Mouse (Mus musculus) heart, adult 2 months (tissue): ENCODE data around the gene Rbfox2. TPM values are rescaled to one million over a fixed set of nuclear protein-coding genes. Genes with fewer than 3 reads are reported as not detected.

Experiments used
- DNase-seq, 2 experiments: peaks; one replicate each; pipeline ENCODE4 v3.0.0; 2021
- H3K27ac ChIP-seq: fragments of 200-600 bp; 2 replicates; pipeline ENCODE4 v1.8.1; 2022
- H3K27me3 ChIP-seq: fragments of 200-500 bp; 2 replicates; pipeline ENCODE4 v1.6.1; 2012; ENCODE audit warnings: mild to moderate bottlenecking, low read length, inconsistent platforms, mixed read lengths; ENCODE audit not compliant: control insufficient read depth, insufficient read depth
- H3K36me3 ChIP-seq: fragments of 200-500 bp; 2 replicates; pipeline ENCODE4 v1.6.1; 2012; ENCODE audit warnings: low read length, inconsistent platforms; ENCODE audit not compliant: control insufficient read depth, insufficient read depth
- H3K4me1 ChIP-seq: fragments of 200-500 bp; 2 replicates; pipeline ENCODE4 v1.6.1; 2011; ENCODE audit warnings: low read length; ENCODE audit not compliant: control insufficient read depth, insufficient read depth
- H3K4me3 ChIP-seq: fragments of 200-600 bp; 2 replicates; pipeline ENCODE4 v1.8.1; 2022
- H3K79me2 ChIP-seq: fragments of 200-500 bp; replicated peaks from 2 replicates; pipeline ENCODE4 v1.6.1; 2012; ENCODE audit warnings: mild to moderate bottlenecking, inconsistent platforms, low read length, moderate library complexity, mixed read lengths; ENCODE audit not compliant: control insufficient read depth, insufficient read depth
- H3K9ac ChIP-seq: fragments of 200-500 bp; 2 replicates; pipeline ENCODE4 v1.6.1; 2012; ENCODE audit warnings: low read depth, mild to moderate bottlenecking, control low read depth, inconsistent platforms, low read length, mixed read lengths
- CTCF ChIP-seq: fragments of 200-600 bp; IDR thresholded peaks from 2 replicates; pipeline ENCODE4 v1.8.1; 2022; ENCODE audit warnings: antibody characterized with exemption, mild to moderate bottlenecking, moderate library complexity
- EP300 ChIP-seq: fragments of 200-500 bp; IDR thresholded peaks from 2 replicates; pipeline ENCODE4 v1.6.1; 2011; ENCODE audit warnings: low read depth, low read length, control low read depth; ENCODE audit not compliant: insufficient read depth
- POLR2A ChIP-seq: fragments of 200-500 bp; IDR thresholded peaks from 2 replicates; pipeline ENCODE4 v1.6.1; 2011; ENCODE audit warnings: mild to moderate bottlenecking, low read depth, low read length, control low read depth; ENCODE audit not compliant: insufficient read depth
- WGBS: fragments of 180-500 bp; shearing (Covaris S2); methylation state at CpG from one replicate; pipeline ENCODE4 v1.1.7; 2018; 5-methylcytosine and 5-hydroxymethylcytosine counted together
- intact Hi-C: fragments of 180-260 bp; cut with DNase I; formaldehyde crosslinking; loops from one replicate; pipeline ENCODE4 v1.15.1; 2025
- polyA plus RNA-seq: library from polyadenylated mRNA; depleted of rRNA; stranded (reverse); fragments of >200 nt; gene quantifications from 2 replicates; pipeline ENCODE4 v1.2.3, GENCODE M21; 2012
- total RNA-seq, 2 experiments: library from RNA; stranded (reverse); gene quantifications; 2 replicates each; pipeline ENCODE4 v1.2.3; 2021

Rbfox2 gene
- total and polyA plus RNA-seq, 3 experiments, result 86.0 to 110 (median 106) TPM

GRCm38 (mm10) chr15:77305852-77306546 lies 805 bp downstream of the Rbfox2 start:
- intact Hi-C loops, result loop anchor here (2.0 kb wide), 4 partner anchors 31 to 69 kb away; no protein-coding TSS in a partner anchor
- H3K4me1 ChIP-seq, result peaks cover 10% of the 10 kb centered on the region
- peaks cover 7% of the 10 kb centered on the region for H3K79me2 ChIP-seq
- WGBS, result under 1% methylated on average over 54 of the region's 54 CpGs
- DNase-seq, result peak; percentile 45 to 60
- no peaks in the 10 kb centered on the region for H3K27me3 ChIP-seq
- peak overlapping the region; percentile 84 for H3K9ac ChIP-seq
- peak overlapping the region; percentile 76 for H3K4me3 ChIP-seq
- no peak for TF ChIP-seq CTCF
- TF ChIP-seq EP300, result no peak
- TF ChIP-seq POLR2A, result 0 out of 2 replicates have a peak, but pooled peaks have one; percentile 25
- peaks cover 14% of the 10 kb centered on the region for H3K36me3 ChIP-seq
- peak overlapping the region; percentile 93 for H3K27ac ChIP-seq

DNA sequence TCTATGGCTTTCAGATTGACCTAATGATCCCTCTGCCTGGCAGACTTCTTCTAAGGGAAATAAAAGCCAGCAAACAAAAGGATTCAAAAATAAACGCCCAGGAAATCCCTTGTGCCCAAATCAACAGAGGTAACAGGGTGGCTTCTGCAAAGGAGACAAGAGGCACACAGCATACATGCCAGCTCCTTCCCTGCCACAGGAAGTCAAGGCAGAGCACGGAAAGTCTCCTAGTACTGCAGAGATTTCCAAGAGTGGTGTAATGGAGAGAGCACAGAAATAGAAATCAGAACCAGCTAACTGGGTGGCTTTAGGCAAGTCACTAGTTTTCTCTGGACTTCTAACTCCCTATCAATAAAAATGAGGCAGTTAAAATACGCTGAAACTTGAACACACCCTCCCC lies 1.8 kb downstream of the Rbfox2 start:
- H3K4me1 ChIP-seq, result peaks cover 13% of the 10 kb centered on the region
- peak overlapping the region; percentile 15; the same call in 1 of the 2 replicates for H3K27ac ChIP-seq
- 11% methylated on average over 3 of the region's 3 CpGs for WGBS
- peak overlapping the region; percentile 76 for H3K4me3 ChIP-seq
- no peak overlapping the region for H3K9ac ChIP-seq
- DNase-seq, result no peak
- TF ChIP-seq EP300 (no peak), CTCF (no peak), POLR2A (no peak)
- no peaks in the 10 kb centered on the region for H3K27me3 ChIP-seq
- peaks cover 10% of the 10 kb centered on the region for H3K79me2 ChIP-seq
- peaks cover 18% of the 10 kb centered on the region for H3K36me3 ChIP-seq
- intact Hi-C loops, result loop anchor here (2.0 kb wide), 2 partner anchors 38 to 48 kb away; no protein-coding TSS in a partner anchor

- Histone ChIP-seq H3K4me3 (no peak overlapping the region), H3K36me3 (peaks cover 21% of the 10 kb centered on the region), H3K27me3 (no peaks in the 10 kb centered on the region), H3K79me2 (peaks cover 15% of the 10 kb centered on the region), H3K27ac (no peak overlapping the region), H3K9ac (no peak overlapping the region), H3K4me1 (peaks cover 22% of the 10 kb centered on the region)
- 84% methylated on average over 6 of the region's 6 CpGs for WGBS
- intact Hi-C loops, result no loop called here
- TF ChIP-seq CTCF, result no peak
- TF ChIP-seq EP300, result no peak
- no peak for TF ChIP-seq POLR2A
- no peak for DNase-seq
Observed at GRCm38 (mm10) chr15:77301122-77301521, 5.7 kb downstream of the Rbfox2 start.

DNA sequence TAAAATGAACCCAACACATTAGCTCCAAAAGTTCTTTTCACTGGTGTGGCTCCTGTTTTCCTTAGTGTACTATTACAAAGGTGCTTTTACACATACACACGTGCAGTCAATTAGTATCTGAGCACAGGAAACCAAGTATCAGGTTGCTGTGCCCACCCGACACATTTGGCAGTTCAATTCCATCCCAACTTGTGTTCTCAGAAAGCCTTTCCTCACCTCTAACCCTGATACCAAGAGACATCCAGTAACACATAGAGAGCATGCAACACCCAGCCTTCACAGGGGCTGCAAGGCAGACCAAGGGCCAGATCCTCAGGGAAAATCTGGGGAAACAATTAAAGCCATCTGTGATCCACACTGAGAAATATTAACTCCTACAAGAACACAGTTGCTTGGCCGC lies 8.2 kb downstream of the Rbfox2 start:
- no peak for DNase-seq
- intact Hi-C loops, result no loop called here
- no peak overlapping the region for H3K27ac ChIP-seq
- H3K79me2 ChIP-seq, result peaks cover 21% of the 10 kb centered on the region
- no peaks in the 10 kb centered on the region for H3K27me3 ChIP-seq
- peaks cover 21% of the 10 kb centered on the region for H3K4me1 ChIP-seq
- no peak for TF ChIP-seq CTCF
- peaks cover 11% of the 10 kb centered on the region for H3K36me3 ChIP-seq
- WGBS, result 65% methylated on average over 3 of the region's 3 CpGs
- H3K4me3 ChIP-seq, result no peak overlapping the region
- no peak overlapping the region for H3K9ac ChIP-seq

GRCm38 (mm10) chr15:77296635-77297034 lies 10.2 kb downstream of the Rbfox2 start:
- peaks cover 20% of the 10 kb centered on the region for H3K4me1 ChIP-seq
- peaks cover 17% of the 10 kb centered on the region for H3K79me2 ChIP-seq
- H3K27me3 ChIP-seq, result no peaks in the 10 kb centered on the region
- H3K36me3 ChIP-seq, result peaks cover 7% of the 10 kb centered on the region
- TF ChIP-seq POLR2A (no peak), CTCF (no peak), EP300 (no peak)
- no peak overlapping the region for H3K4me3 ChIP-seq
- H3K9ac ChIP-seq, result no peak overlapping the region
- intact Hi-C loops, result no loop called here
- DNase-seq, result no peak
- WGBS, result 77% methylated on average over 2 of the region's 2 CpGs
- no peak overlapping the region; the same call in 1 of the 2 replicates for H3K27ac ChIP-seq

GRCm38 (mm10) chr15:77293493-77293892 lies 13.3 kb downstream of the Rbfox2 start:
- Histone ChIP-seq H3K9ac (no peak overlapping the region), H3K36me3 (no peaks in the 10 kb centered on the region), H3K4me3 (no peak overlapping the region), H3K79me2 (peaks cover 16% of the 10 kb centered on the region), H3K4me1 (peaks cover 7% of the 10 kb centered on the region), H3K27ac (no peak overlapping the region), H3K27me3 (no peaks in the 10 kb centered on the region)
- TF ChIP-seq CTCF (no peak), POLR2A (no peak), EP300 (no peak)
- 85% methylated on average over 3 of the region's 3 CpGs for WGBS
- intact Hi-C loops, result no loop called here
- DNase-seq, result no peak
